Mouse (Mus musculus) right cerebral cortex, adult 2 months (tissue): ENCODE measurements around the gene Rbpms2.
A peak's percentile ranks its signal among the peaks of the same experiment; 100 is the strongest.
"Not testable (repeated sequence)": the region's sequence is repeated elsewhere in the genome, so short reads cannot be mapped to it uniquely, and the experiment has no call there.

Experiments used
- DNase-seq, 2 experiments: peaks; one replicate each; pipeline ENCODE4 v3.0.0; 2021 to 2022; ENCODE audit warnings: low spot score in 2 of 2

Gene Rbpms2

GRCm38 (mm10) chr9:65654700-65655237 lies 25.3 kb downstream of the Rbpms2 start:
- no peak for DNase-seq

- DNase-seq: no peak
These were observed 26.1 kb downstream of the Rbpms2 start for GRCm38 (mm10) chr9:65655540-65655939.

DNA sequence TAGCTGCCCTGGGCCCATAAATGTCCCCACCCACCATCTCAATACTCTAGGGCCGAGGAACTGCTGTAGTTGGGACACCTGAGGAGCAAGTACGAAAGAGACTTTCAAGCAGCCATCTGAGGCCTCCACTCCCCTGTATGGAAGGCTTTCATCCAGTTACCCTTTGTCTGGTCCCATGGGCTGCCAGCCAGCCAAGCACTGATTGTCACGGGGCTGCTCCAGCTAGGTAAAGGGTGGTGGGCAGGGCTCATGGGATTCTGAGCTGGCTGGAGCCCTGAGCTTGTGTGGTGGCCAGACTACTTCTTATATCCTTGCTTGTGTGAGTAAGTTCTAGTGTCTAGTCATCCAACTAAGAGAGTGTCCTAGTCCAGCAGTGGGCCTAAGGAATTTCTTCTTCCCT lies 27.8 kb downstream of the Rbpms2 start:
- no peak for DNase-seq

- no peak for DNase-seq
These were observed 31.6 kb downstream of the Rbpms2 start for GRCm38 (mm10) chr9:65661029-65661428.

- DNase-seq: no peak
These were observed 32.0 kb downstream of the Rbpms2 start for GRCm38 (mm10) chr9:65661493-65661892.

DNA sequence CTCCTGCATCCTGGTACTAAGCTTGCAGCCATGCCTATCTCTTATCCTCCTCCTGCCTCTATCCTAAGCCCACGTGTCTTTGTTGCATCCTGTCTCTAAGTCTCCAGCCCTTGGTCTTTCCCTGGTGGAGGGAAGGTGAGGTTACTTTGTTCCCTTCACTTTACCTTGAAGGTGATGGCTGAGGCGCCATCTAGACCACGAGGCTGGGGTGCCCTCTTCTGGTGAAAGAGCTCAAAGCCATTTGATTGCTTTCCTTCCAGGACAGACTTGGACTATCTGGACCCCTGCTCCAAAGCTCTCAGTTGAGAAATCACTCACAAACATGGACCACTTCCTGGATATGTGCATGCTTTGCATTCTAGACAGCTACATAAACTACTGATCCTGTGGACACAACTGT lies 34.7 kb downstream of the Rbpms2 start:
- DNase-seq: peak; percentile 75 to 79

DNA sequence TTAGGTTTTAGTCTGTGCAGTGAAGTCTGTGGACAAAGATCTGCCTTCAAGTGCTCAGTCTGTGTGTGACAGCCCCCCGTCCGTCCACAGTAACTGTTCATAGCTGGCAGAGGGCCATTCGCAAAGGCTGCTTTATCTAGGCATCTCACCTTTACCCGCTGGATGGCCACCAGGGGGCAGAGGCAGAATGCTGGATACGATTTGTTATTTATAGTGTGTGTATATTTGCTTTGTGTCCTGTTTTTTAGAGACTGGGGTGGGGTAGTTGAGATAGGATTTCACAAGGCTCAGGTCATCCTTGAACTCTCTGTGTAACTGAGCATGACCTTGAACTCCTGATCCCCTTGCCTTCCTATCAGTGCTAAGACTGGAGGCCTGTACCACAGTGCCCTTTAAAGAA lies 36.6 kb downstream of the Rbpms2 start:
- peak; percentile 56 to 71 for DNase-seq

DNA sequence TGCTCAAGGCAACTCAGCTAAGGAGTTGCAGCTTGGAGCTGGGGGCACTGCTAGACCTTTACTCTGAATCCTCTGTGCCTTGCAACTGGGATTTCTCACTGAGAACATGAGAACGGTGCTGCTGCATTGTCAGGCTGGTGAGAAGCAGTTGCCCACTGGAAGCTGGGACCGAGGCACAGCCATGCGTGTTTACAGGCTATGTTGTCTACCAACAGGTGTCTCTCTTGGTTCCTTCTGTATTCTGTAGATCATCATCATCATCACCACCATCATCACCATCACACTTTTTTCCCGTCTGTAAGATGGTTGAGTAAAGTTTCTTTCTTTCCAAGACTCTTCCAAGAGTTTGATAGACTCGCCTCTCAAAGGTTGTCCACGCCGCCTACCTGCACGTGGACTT lies 38.3 kb downstream of the Rbpms2 start, which contains the start of gene Oaz2:
TSS of gene Oaz2 (plus strand) at position 301 of the 400 bp plus-strand sequence.
- DNase-seq: no peak

- DNase-seq: no peak
These were observed 42.0 kb downstream of the Rbpms2 start for GRCm38 (mm10) chr9:65671431-65671931.

- no peak for DNase-seq
These were observed 43.5 kb downstream of the Rbpms2 start for GRCm38 (mm10) chr9:65672996-65673395.

DNA sequence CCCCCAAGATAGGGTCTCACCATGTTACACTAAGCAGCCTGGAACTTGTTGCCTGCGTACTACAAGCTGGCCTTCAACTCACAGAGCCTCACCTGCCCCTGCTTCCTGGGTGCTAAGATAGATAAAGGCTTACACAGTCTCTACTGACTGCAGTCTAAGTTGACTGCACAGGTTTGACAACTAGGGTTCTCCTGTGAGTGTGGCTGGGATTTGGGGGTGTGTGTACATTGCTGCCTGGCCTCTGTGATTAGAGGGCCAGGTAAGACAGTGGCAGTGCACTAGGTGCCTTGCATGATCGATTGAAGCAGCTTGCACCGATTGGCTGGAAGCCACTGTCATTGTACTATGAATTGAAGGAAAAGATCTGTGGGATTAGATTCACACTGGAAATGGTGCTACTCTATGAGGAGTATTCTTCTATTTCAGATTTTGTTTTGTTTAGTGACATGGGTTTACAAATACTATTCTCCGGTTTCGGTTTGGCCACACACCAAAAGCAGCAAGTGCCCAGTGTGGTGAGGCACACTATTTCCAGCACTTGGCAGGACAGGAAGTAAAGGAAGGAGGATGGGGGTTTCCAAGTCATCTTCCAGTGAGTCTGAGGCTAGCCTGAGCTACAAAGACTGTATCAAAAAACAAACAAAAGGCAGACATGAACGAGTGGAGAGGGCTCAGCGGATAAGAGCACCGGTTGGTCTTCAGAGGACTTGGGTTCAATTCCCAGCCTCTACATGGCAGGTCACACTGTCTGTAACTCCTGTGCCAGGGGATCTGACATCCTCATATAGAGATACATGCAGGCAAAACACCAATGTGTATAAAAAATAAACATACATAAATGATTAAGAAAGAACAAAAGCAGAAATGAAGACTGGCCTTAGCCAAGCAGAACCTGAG lies 46.3 kb downstream of the Rbpms2 start:
- no peak for DNase-seq

DNA sequence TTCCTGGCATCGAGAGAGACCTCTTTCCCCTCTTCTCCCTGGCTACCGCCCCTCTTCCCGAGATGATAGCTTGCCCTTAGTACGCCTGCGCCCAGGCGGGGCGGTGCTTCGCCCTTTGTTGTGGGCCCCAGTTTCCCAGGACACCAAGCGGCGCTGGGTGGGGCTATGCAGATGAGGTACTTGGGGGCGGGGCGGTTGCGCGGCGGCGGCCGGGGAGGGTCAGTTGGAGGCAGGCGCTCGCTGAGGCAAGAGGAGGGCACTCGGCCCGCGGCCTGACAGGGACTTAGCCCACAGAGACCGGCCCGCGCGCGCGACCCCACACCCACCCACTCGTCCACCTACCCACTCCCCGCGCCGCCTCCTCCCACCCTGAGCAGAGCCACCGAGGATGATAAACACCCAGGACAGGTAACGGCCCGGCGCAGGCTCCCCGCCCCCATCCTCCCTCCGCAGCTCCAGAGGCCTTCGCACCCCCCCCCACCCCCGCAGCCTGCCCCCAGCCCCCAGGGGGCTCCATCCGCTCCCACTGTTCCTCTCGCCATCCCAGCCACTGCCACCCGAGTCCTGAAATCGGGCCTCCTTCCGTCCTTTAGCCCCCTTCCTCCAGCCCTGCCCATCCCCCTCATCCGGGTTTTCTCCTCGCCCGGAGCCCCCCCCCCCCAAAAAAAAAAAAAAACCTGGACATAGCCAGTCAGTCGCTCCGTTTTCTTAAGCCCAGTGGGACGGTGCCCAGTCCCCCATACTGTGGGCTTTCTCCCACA lies 47.1 kb downstream of the Rbpms2 start:
- DNase-seq: peak; percentile 95 to 96

DNA sequence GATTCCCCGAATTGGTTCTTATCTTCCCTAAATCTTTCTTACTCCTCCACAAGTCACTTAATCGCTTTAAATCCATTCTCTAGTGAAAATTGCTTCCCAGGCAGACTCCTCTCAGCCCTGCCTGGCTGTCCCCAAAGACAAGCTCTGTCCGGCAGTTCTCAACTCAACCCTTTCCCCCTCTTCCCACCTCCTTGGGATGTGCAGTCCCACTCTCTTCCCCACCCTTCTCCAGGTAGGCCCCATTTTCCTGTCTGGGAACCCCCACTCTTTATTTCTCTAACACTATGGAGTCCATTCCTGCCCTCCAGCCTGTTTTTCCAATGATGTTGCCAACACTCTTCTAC lies 47.6 kb downstream of the Rbpms2 start:
- DNase-seq: no peak

DNA sequence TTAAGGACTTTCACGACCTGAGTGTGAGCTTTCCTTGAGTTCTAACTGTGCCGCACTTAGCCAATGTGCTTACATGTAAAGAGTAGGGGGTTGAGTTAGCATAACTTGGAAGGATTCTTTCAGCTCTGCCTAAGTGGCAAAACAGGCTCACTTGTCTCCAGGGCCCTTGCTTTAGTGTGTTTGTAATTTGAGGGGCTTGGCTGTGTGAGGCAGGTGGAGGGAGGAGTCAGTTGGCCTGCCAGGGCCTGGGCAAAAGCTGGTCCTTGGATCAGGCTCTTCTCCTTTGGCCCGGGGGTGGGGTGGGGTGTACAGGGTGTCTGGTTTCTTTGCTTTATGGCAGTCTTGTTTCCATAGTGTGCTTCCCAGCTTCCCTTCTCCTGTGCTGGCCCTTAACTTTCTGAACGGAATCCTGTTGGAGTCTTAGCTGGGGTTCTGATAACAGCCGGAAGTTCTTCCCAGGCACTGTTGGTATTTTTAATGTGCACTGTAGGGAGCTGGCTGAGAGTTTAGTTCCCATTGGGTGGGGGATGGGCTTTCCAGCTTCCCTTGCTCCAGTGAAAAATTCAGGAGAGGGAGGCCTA lies 49.8 kb downstream of the Rbpms2 start:
- DNase-seq: no peak

GRCm38 (mm10) chr9:65680938-65681633 lies 51.6 kb downstream of the Rbpms2 start:
- no peak for DNase-seq

- no peak for DNase-seq
These were observed 52.1 kb downstream of the Rbpms2 start for GRCm38 (mm10) chr9:65681634-65681940.

GRCm38 (mm10) chr9:65682183-65682582 lies 52.7 kb downstream of the Rbpms2 start:
- DNase-seq: no peak

DNA sequence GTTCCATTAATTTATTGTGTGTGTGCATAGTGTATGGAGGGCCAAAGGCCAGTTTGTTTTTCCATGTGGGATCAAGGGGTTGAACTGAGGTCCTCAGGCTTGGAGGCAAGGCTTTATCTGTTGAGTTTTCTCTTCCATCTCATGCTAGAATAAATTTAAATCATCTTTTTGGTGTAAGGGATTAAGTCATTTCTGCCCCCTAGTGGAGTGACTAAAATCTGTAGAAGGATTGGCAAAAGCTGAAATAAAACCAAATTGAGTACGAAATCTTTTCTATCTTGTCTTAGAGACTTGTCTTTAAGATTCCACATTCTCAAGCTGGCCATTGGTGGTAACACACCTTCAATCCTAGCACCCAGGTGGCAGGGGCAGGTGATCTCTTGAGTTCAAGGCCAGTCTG lies 53.5 kb downstream of the Rbpms2 start:
- no peak for DNase-seq

- no peak for DNase-seq
These were observed 55.3 kb downstream of the Rbpms2 start for GRCm38 (mm10) chr9:65684704-65685103.

- not testable (repeated sequence) for DNase-seq
These were observed 60.4 kb downstream of the Rbpms2 start for GRCm38 (mm10) chr9:65689869-65690268.

DNA sequence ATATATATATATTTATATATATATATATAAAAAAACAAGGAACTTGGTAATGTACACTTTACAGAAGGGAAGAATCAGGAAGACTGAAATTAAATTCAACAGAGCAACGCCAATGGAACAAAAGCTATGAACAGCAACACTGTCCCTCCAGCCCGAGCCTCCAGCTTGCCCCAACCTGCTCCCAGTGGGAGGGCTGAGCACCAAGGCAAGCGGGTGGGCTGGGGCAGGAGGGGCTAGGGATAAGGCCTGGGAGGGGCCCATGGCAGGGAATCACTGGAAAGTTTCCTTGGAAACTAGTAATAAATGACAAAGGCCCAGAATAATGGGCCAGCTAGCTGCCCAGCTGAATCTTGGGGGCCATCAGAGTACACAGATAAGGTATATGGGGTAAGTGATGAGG lies 63.0 kb downstream of the Rbpms2 start:
- DNase-seq: no peak
